27 mouse cellular contexts compared by ENCODE assay signal in the genomic region with DNA sequence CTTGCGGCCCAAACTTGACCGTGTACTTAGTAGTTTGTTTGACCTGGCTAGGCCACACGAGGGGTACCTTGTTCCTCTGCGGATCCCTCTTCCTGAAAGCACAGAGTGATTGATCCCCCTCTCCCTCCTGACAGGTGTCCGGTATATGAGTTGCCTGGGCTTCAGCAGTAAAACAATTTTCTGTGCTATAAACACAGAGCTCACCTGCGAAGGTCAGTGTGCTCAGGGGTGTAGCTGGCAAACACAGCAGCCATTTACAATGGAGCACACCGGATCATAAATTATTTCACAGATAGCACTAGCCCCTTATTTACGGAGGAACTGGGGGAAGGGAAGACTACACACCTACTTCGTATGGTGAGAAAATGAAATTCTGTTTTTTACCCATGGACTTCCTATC.
A peak's percentile ranks its signal among the peaks of the same experiment; 100 is the strongest.
DNase-seq lines count a peak whose midpoint lies in the region; ATAC-seq lines count a peak whose summit lies in the region.
"Had no signal": no experiment of that assay in that cellular context is flagged by ENCODE, and none has a peak within 500 bp of the region (broad histone marks: within the 10 kb centered on the region; RNA-seq: fewer than 3 reads in every experiment).

No protein-coding gene starts in this region.

- no peak overlapping the region for H3K4me2 ChIP-seq in intestine, embryonic 14.5 days (ENCODE audit: low read length)
- no peak overlapping the region for H3K4me2 ChIP-seq in intestine, embryonic 16.5 days (ENCODE audit: low read depth, low read length)
- H3K4me2 ChIP-seq: embryonic facial prominence, embryonic 13.5 days; embryonic facial prominence, embryonic 15.5 days; forebrain, embryonic 12.5 days had no signal

- no peaks in the 10 kb centered on the region for H3K4me1 ChIP-seq in intestine, embryonic 14.5 days (replicated peaks; ENCODE audit: control insufficient read depth, insufficient read depth, low read length)
- H3K4me1 ChIP-seq in intestine, embryonic 16.5 days (ENCODE audit: control insufficient read depth, insufficient read depth, low read length): no peaks in the 10 kb centered on the region
- H3K4me1 ChIP-seq: embryonic facial prominence, embryonic 13.5 days; embryonic facial prominence, embryonic 15.5 days; forebrain, embryonic 10.5 days; forebrain, embryonic 12.5 days had no signal

- H3K9ac ChIP-seq in intestine, embryonic 14.5 days (ENCODE audit: low read length): no peak overlapping the region
- no peak overlapping the region for H3K9ac ChIP-seq in intestine, embryonic 16.5 days (ENCODE audit: low read depth, low read length)
- H3K9ac ChIP-seq: embryonic facial prominence, embryonic 13.5 days; embryonic facial prominence, embryonic 15.5 days; forebrain, embryonic 12.5 days had no signal

- H3K4me3 ChIP-seq in intestine, embryonic 14.5 days (ENCODE audit: low read depth, low read length): no peak overlapping the region
- H3K4me3 ChIP-seq in intestine, embryonic 16.5 days (ENCODE audit: low read length): no peak overlapping the region
- H3K4me3 ChIP-seq: embryonic facial prominence, embryonic 13.5 days; embryonic facial prominence, embryonic 15.5 days; erythroblast, embryonic 14.5 days; forebrain, embryonic 10.5 days; forebrain, embryonic 12.5 days had no signal

- DNase-seq in intestine, embryonic 14.5 days (ENCODE audit: low spot score): no peak
- peak; percentile 70 for DNase-seq in large intestine, adult 2 months (ENCODE audit: low read depth, low spot score)
- no peak for DNase-seq in frontal cortex, postnatal 10 days (ENCODE audit: low spot score in 2 of 2)
- DNase-seq in adrenal gland, postnatal 10 days: no peak
- DNase-seq: adrenal gland, adult 8-10 months; adrenal gland, postnatal 25 days; B cell, adult 2 months; cerebellum, adult 11 months; cerebellum, adult 18-20 months; cerebellum, adult 8-10 months; cerebellum, adult 9-11 months; cerebellum, postnatal 14 days; cerebellum, postnatal 36 days; embryo, embryonic 11 days had no signal

- 74% methylated on average over 9 of the region's 9 CpGs for WGBS in intestine, embryonic 14.5 days
- WGBS in intestine, embryonic 16.5 days: 65% methylated on average over 9 of the region's 9 CpGs
- WGBS in large intestine, adult 2 months: 34% methylated on average over 9 of the region's 9 CpGs

- no peaks in the 10 kb centered on the region for H3K9me3 ChIP-seq in intestine, embryonic 14.5 days (ENCODE audit: control insufficient read depth, low read length)
- no peaks in the 10 kb centered on the region for H3K9me3 ChIP-seq in intestine, embryonic 16.5 days (ENCODE audit: control insufficient read depth, low read length)
- H3K9me3 ChIP-seq: embryonic facial prominence, embryonic 13.5 days; embryonic facial prominence, embryonic 15.5 days; forebrain, embryonic 10.5 days; forebrain, embryonic 12.5 days had no signal

- no peak overlapping the region for H3K27ac ChIP-seq in intestine, embryonic 14.5 days (ENCODE audit: low read depth)
- peak overlapping the region; percentile 29; the same call in 1 of the 2 replicates for H3K27ac ChIP-seq in intestine, embryonic 16.5 days (ENCODE audit: low read length)
- H3K27ac ChIP-seq: embryonic facial prominence, embryonic 13.5 days; embryonic facial prominence, embryonic 15.5 days; forebrain, embryonic 10.5 days; forebrain, embryonic 12.5 days had no signal

- H3K36me3 ChIP-seq in intestine, embryonic 14.5 days (ENCODE audit: control insufficient read depth, insufficient read depth, low read length): no peaks in the 10 kb centered on the region
- no peaks in the 10 kb centered on the region for H3K36me3 ChIP-seq in intestine, embryonic 16.5 days (ENCODE audit: control insufficient read depth, insufficient read depth, low read length)
- H3K36me3 ChIP-seq: embryonic facial prominence, embryonic 13.5 days; embryonic facial prominence, embryonic 15.5 days; forebrain, embryonic 10.5 days; forebrain, embryonic 12.5 days; G1E had no signal

- H3K27me3 ChIP-seq in intestine, embryonic 14.5 days (replicated peaks; ENCODE audit: control insufficient read depth, insufficient read depth, low read length): no peaks in the 10 kb centered on the region
- H3K27me3 ChIP-seq in intestine, embryonic 16.5 days (replicated peaks; ENCODE audit: control insufficient read depth, insufficient read depth, low read length): 0 out of 2 replicates have a peak, but pooled peaks cover 3% of the 10 kb centered on the region
- H3K27me3 ChIP-seq: CH12.LX; embryonic facial prominence, embryonic 13.5 days; embryonic facial prominence, embryonic 15.5 days; forebrain, embryonic 12.5 days; Patski had no signal

- ATAC-seq in intestine, embryonic 14.5 days (replicated peaks; ENCODE audit: low FRiP score, low TSS enrichment, low read depth): 0 out of 2 replicates have a peak, but pooled peaks have one; percentile 60
- ATAC-seq in intestine, embryonic 16.5 days: peak; percentile 87
- ATAC-seq: activated CD4-positive, CD25-positive, alpha-beta regulatory T cell, adult 4 months; CD4-positive, CD25-positive, alpha-beta regulatory T cell, adult 4 months; forebrain, embryonic 14.5 days; forebrain, embryonic 16.5 days; Patski had no signal
